Mouse (Mus musculus) erythroid progenitor cell, adult 5-6 weeks (primary cell): Measurements from ENCODE around the gene Tpbgl. TPM values are rescaled to one million over a fixed set of nuclear protein-coding genes. Genes with fewer than 3 reads are reported as not detected.

Experiments used
- ATAC-seq: replicated peaks from 2 replicates; pipeline ENCODE4 v1.8.0; 2016; ENCODE audit warnings: moderate number of reproducible peaks, mild to moderate bottlenecking, moderate TSS enrichment, inconsistent platforms; ENCODE audit not compliant: poor library complexity, low FRiP score, severe bottlenecking
- total RNA-seq, 2 experiments: library from RNA; stranded (forward) in 1 of 2; stranded (reverse) in 1 of 2; fragments of 150-400 nt in 1 of 2; fragments of 186-747, 209-891 nt in 1 of 2; gene quantifications; 2 replicates each; pipeline versions ENCODE4 v1.2.3 to v1.2.4; 2015 to 2017; ENCODE audit warnings: low replicate concordance in 2 of 2

The Tpbgl gene
- total RNA-seq (2015; ENCODE audit: low replicate concordance) = 0.42 and 1.1 TPM in 2 replicates
- total RNA-seq (2017; ENCODE audit: low replicate concordance) = 0.39 and 0.83 TPM in 2 replicates

DNA sequence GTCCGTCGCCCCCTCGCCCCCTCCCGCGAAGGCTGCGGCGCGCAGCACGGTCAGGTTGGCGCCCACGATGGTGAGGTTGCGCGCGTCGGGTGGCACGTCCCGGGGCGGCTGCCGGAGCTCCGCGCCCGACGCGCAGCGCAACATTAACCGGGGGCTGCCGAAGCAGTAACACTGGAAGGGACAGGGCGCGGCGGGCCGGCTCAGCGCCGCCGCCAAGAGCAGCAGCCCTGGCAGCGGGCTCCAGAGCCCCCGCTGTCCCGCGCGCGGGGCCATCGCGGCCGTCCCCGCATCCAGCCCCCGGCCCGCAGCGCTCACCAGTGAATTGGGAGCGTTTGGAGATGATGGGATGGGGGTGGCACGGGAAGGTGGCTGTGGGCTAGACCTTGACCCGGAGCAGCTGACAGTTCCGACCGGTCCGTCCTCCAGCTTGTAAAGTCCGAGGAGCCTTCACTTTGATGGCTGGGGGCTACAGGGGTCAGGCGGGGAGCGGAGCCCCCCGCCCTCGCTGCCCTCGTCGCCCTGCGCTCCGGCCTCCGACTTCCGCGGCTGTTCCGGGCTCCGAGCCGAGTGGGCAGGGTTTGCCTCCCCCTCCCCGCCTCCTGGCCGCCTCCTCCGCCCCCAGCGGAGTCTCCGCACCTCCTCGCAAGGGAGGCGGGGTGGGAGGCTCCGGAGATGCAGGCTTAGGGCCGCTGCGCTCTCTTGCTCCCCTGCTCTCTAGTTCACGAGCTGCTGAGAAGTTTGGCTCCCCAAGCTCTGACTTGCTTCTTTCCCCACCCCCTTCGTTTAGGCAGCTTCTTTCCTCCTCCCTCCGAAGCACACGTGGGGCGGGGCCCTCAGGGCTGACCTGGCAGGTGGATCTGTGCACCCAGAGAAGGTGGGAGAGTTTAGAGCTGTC lies at the start of gene Tpbgl:
Gene Tpbgl, minus strand, starts transcription at position 728 of the 895 bp plus-strand sequence.
- ATAC-seq = no peak

- ATAC-seq = no peak
Observed at GRCm38 (mm10) chr7:99674890-99675289, 48.0 kb upstream of the Tpbgl start.

GRCm38 (mm10) chr7:99674209-99674608 lies 47.3 kb upstream of the Tpbgl start:
- ATAC-seq = no peak

DNA sequence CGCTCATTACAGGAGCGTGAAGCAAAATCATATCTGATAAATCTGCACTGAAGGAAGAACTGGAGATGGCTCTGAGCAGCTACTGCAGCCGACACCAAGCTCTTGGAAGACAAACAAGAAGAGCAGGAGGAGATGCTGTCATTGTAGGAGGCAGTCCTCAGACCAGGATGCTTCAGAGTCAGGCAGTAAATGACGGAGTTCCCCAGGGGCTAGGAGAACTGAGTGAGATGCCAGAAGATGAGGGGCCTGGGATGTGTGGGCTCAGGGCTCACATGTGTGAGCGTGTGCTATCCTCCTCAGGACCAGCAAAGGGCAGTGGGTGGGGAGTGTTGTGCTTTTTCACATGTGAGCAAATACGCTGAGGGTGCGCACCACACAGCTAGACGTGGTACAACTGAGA lies 46.3 kb upstream of the Tpbgl start:
- no peak for ATAC-seq

GRCm38 (mm10) chr7:99671544-99672435 lies 44.9 kb upstream of the Tpbgl start:
- no peak for ATAC-seq

DNA sequence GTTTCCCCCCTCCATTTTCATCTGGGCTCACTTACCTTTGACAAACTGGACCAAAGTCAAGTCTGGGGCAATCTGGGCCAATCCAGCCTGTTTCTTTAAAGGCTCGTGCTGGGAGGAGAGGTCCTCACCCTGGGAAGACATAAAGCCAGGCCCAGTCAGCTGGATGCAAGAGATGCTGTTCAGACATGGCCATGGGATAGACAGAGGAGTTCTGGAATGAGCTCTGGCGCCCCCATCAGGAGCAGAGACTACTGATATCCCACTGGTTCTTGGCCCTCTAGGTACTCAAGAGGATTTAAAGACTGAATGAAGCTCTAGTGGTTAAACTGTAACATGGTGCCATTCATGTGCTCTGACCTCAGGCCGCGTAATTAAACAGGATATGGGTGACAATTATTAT lies 44.0 kb upstream of the Tpbgl start:
- no peak for ATAC-seq

DNA sequence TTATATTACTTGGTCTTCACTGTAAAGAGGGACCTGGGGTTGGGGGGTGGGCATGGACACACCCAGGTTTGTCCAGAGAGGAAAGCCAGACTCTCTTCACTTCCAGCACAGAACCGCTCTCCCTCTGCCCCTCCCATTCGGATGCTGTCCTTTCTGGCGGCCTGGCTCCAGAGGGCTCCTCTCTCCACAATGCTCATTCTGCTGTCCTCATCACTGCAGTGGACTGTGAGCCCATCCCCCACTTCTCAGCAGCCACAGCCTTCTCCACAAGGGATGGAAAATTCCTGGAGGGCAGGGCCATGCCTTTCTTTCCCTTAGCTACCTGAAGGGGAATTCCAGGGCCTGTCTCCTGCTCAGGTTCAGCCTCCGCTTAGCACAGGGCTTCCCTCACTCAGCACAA lies 41.9 kb upstream of the Tpbgl start:
- no peak for ATAC-seq

GRCm38 (mm10) chr7:99667096-99667495 lies 40.2 kb upstream of the Tpbgl start:
- no peak for ATAC-seq

DNA sequence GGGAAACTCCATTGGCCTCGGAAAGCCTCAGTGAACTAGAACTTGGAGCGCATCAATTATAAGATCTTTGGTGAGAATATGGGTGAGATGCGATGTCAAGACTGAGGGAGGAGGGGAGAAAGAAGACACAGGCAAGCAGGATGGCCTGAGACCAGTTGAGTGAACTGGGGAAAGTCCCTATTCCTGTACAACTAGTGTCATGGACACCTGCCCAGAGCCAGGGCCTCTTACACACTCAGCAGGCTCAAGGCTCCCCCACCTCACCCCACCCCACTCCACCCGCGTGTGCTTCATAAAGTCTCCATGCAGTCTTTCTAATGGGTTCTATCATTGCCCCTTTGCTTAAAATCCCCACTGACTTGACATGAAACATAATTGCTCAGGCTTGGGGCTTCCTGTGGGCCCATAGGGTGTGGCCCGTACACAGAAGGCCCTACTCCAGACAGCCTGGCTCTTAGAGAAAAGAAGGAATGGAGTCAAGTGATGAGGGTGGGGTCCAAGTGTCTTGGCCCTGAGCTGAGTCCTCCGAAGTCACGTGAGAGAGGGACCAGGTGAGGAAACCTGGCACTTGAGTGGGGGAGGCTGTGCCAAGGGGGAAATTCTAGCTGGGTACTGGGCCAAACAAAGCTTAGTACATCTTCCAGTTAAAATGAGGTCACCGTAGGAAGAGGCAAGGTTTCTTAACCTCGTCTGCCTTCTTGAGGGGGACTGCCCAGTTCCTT lies 39.0 kb upstream of the Tpbgl start:
- ATAC-seq = no peak

DNA sequence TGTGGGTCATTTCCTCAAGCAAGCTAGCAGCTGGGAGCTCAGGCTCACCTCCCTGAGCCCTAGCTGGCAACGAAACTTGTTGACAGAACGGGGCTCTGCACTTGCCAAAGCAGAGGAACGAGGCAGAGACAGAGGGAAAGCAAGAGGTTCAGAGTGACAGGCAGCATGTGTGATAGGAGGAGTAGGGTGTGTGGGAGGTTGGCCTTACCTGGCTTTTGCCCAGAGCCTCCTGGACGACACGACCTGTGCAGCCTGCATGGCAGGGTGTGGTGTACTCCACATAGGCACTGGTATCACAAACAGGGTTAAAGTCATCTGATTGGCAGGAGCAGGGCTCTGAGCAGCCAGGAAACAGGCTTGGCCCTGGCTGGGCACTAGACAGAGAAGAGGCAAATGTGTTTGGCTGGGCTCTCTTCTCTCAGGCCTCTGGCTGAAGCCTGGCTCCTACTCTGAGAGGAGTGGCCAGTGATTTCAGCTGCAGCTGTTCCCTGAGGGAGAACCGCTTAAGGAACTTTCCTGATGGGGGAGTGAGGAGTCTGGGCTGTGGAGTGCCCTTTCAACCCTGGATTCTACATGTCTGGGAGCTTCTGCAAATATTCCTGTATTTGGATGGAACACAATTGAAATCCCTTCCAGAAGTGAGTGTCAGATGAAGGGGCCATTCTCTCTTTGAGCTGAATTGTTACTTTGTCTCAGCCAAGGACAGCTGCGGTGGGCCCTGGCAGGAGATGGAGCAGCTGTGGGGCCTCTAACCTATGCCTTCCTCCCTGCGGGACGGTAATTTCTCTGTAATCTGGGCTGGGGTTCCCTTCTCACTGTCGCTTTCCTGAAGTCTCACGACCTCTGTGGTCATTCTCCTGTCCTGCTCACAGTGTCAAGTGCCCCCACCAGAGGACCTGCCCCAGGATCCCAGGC lies 37.9 kb upstream of the Tpbgl start:
- no peak for ATAC-seq

GRCm38 (mm10) chr7:99663507-99664220 lies 36.8 kb upstream of the Tpbgl start:
- ATAC-seq = no peak

GRCm38 (mm10) chr7:99662311-99662710 lies 35.4 kb upstream of the Tpbgl start:
- no peak for ATAC-seq

DNA sequence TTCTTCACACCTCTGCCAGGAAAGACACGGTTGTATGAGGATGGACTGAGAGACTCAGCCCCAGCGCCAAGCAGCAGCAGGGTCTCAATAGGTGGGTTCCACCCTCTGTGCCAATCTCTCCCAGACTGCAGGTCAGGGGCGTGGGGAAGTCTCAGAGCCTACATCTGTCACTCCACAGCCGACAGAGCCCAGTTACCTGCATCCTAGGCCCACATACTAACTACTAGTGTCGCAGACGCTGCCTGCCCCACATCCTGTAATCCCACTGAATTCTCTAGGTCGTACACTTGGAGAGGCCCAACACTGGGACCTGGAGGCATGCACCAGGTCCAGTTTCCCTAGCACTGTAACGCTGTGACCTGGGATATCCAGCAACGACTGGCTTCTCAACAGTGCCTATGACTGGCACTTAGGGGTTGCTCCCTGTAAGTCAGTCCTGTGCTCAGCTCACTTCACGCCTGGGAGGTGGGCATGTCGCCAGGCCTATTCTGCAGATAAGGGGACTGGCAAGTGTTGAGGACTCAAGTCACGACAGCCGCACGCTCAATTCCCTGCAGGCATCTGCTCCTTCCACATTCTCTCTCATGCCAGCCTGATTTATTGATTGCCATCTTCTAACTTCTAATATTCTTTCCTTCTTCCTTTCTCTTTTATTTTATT lies 34.8 kb upstream of the Tpbgl start:
- no peak for ATAC-seq

GRCm38 (mm10) chr7:99661071-99661470 lies 34.2 kb upstream of the Tpbgl start:
- ATAC-seq = no peak

DNA sequence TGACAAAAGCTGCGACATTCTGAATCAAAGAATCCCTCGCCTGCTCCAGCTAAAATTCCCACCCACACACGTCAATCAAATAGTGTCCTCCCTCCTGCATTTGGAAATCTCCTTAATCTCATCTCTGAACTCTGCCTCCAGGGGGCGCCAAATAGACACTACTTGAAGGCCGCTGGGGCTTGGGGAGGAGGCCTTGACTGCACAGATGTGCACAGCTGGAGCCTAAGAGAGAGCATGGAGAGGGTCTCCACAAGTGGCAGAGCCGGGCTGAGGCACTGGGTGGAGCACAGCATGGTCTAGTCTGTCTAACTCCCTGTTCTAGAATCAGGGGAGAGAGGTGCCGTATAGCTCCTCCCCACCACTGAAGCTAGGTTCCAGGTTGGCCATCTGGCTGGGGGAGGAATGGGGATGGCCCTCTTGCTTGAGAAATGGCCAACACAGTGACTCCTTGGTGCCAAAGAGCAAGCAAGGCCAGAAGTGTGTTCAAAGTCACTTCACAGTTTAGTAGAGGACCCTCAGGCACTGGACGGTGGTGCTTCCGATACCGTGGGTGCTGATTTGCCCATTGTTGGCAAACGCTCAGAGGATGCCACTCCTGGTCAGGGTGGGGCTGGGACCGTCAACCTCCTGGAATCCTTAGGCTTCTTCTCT lies 32.6 kb upstream of the Tpbgl start:
- ATAC-seq = peak; percentile 63

GRCm38 (mm10) chr7:99654244-99654643 lies 27.3 kb upstream of the Tpbgl start:
- no peak for ATAC-seq

DNA sequence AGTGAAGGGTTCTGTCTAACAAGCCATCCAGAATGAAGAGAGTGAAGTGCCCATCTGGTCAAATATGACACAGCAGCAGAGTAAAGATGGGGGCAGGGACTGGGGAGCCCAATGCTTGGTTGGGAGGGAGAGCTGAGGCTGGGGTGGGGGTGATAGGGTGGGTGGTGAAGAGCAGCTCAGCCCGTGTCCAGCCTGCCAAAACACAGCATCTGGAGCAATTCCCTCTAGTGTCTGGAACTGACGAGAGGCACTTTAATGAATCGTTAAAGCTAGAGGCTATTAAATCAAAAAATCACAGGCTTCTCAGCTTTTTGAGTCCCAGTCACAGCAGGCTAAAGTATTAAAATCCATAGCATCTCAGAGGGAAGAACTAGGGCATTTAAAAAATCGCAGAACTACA lies 22.7 kb upstream of the Tpbgl start:
- no peak for ATAC-seq
